ENCODE assay signal across 8 mouse cellular contexts in the genomic region with DNA sequence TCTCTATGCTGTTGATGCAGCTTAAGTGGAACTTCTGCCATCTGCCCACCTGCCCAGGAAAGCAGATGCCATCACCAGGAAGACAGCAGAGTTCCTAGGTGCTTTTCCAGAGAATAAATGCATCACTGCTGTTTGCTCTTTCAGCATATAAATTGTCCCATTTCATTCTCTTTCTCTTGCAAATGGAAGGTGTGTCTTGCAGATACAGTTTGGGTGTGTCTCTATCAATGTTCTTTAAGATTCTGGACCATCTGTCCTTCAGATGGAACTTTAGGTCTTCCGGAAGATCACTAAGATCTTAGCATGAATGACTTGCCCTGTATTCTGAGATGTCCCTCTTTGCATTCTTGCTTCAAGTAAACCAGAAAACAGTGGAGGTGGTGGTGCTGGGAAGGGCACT. TPM values are rescaled to one million over a fixed set of nuclear protein-coding genes. Genes with fewer than 3 reads are reported as not detected.
DNase-seq lines count a peak whose midpoint lies in the region; ATAC-seq and TF ChIP-seq lines count a peak whose summit lies in the region.

No protein-coding gene starts in this region.

- intact Hi-C loops in heart, adult 2 months (cut with DNase I): loop anchor here (2.0 to 10.0 kb wide), 3 partner anchors 78 to 414 kb away; no protein-coding TSS in a partner anchor

- TF ChIP-seq POLR2A in heart, adult 2 months (IDR thresholded peaks at IDR 0.05; ENCODE audit: insufficient read depth, low read depth, low read length): no peak

- H3K4me2 ChIP-seq in heart, embryonic 11.5 days: peak overlapping the region; percentile 79
- peak overlapping the region; percentile 60 for H3K4me2 ChIP-seq in hindbrain, embryonic 14.5 days (replicated peaks)
- H3K4me2 ChIP-seq in midbrain, embryonic 11.5 days: peak overlapping the region; percentile 82

- H3K4me3 ChIP-seq in heart, embryonic 11.5 days (ENCODE audit: low read depth, low read length): no peak overlapping the region
- no peak overlapping the region; the same call in 1 of the 2 replicates for H3K4me3 ChIP-seq in heart, adult 2 months
- H3K4me3 ChIP-seq in hindbrain, embryonic 14.5 days (replicated peaks; ENCODE audit: low read length): peak overlapping the region; percentile 80
- H3K4me3 ChIP-seq in midbrain, embryonic 11.5 days (ENCODE audit: low read depth, low read length): no peak overlapping the region

- no peaks in the 10 kb centered on the region for H3K79me2 ChIP-seq in heart, adult 2 months (replicated peaks; ENCODE audit: control insufficient read depth, insufficient read depth, low read length)

- no peaks in the 10 kb centered on the region for H3K9me3 ChIP-seq in heart, embryonic 11.5 days (replicated peaks; ENCODE audit: control insufficient read depth, low read length)
- H3K9me3 ChIP-seq in hindbrain, embryonic 14.5 days (ENCODE audit: control insufficient read depth, low read length): no peaks in the 10 kb centered on the region
- H3K9me3 ChIP-seq in midbrain, embryonic 11.5 days (ENCODE audit: control insufficient read depth, low read length): no peaks in the 10 kb centered on the region

- H3K27me3 ChIP-seq in heart, embryonic 11.5 days (ENCODE audit: control insufficient read depth, insufficient read depth, low read length): no peaks in the 10 kb centered on the region
- no peaks in the 10 kb centered on the region for H3K27me3 ChIP-seq in heart, adult 2 months (ENCODE audit: control insufficient read depth, insufficient read depth, low read length)
- no peaks in the 10 kb centered on the region for H3K27me3 ChIP-seq in hindbrain, embryonic 14.5 days (ENCODE audit: control insufficient read depth, insufficient read depth, low read length)
- no peaks in the 10 kb centered on the region; the same call in 1 of the 2 replicates for H3K27me3 ChIP-seq in midbrain, embryonic 11.5 days (ENCODE audit: control insufficient read depth, insufficient read depth, low read length)

- no peak overlapping the region for H3K9ac ChIP-seq in heart, embryonic 11.5 days (ENCODE audit: low read depth, low read length)
- no peak overlapping the region for H3K9ac ChIP-seq in heart, adult 2 months (ENCODE audit: low read depth, low read length)
- H3K9ac ChIP-seq in hindbrain, embryonic 14.5 days: no peak overlapping the region
- no peak overlapping the region for H3K9ac ChIP-seq in midbrain, embryonic 11.5 days (ENCODE audit: low read length)

- TF ChIP-seq EP300 in heart, adult 2 months (IDR thresholded peaks at IDR 0.05; ENCODE audit: insufficient read depth, low read depth, low read length): no peak

- no peak for TF ChIP-seq CTCF in heart, adult 2 months (IDR thresholded peaks at IDR 0.05)

- H3K36me3 ChIP-seq in heart, embryonic 11.5 days (ENCODE audit: control insufficient read depth, insufficient read depth, low read length): no peaks in the 10 kb centered on the region
- no peaks in the 10 kb centered on the region; the same call in 1 of the 2 replicates for H3K36me3 ChIP-seq in heart, adult 2 months (ENCODE audit: control insufficient read depth, insufficient read depth, low read length)
- no peaks in the 10 kb centered on the region for H3K36me3 ChIP-seq in hindbrain, embryonic 14.5 days (replicated peaks; ENCODE audit: control insufficient read depth, insufficient read depth)
- no peaks in the 10 kb centered on the region for H3K36me3 ChIP-seq in midbrain, embryonic 11.5 days (ENCODE audit: control insufficient read depth, insufficient read depth, low read length)

- H3K4me1 ChIP-seq in heart, embryonic 11.5 days (ENCODE audit: control insufficient read depth, insufficient read depth, low read length): no peaks in the 10 kb centered on the region
- H3K4me1 ChIP-seq in heart, adult 2 months (ENCODE audit: control insufficient read depth, insufficient read depth, low read length): no peaks in the 10 kb centered on the region; the same call in 1 of the 2 replicates
- no peaks in the 10 kb centered on the region for H3K4me1 ChIP-seq in hindbrain, embryonic 14.5 days (replicated peaks; ENCODE audit: control insufficient read depth, insufficient read depth, low read length)
- H3K4me1 ChIP-seq in midbrain, embryonic 11.5 days (ENCODE audit: control insufficient read depth, insufficient read depth, low read length): peaks cover 4% of the 10 kb centered on the region; the same call in 1 of the 2 replicates

- WGBS in heart, embryonic 11.5 days (ENCODE audit: insufficient replicate concordance): 28% methylated on average over 1 of the region's 1 CpGs
- 87% methylated on average over 1 of the region's 1 CpGs for WGBS in heart, adult 2 months
- WGBS in hindbrain, embryonic 14.5 days: 65% methylated on average over 1 of the region's 1 CpGs
- 53% methylated on average over 1 of the region's 1 CpGs for WGBS in midbrain, embryonic 11.5 days

- no peak for ATAC-seq in heart, embryonic 11.5 days (replicated peaks; ENCODE audit: insufficient number of reproducible peaks, low FRiP score, low TSS enrichment)
- no peak for ATAC-seq in hindbrain, embryonic 14.5 days (ENCODE audit: low FRiP score)
- ATAC-seq in midbrain, embryonic 11.5 days (ENCODE audit: low FRiP score): no peak

- no peak for DNase-seq in heart, adult 2 months
- DNase-seq in ZHBTc4 (ENCODE audit: low read depth, low spot score): peak; percentile 88
- DNase-seq in hindbrain, embryonic 14.5 days (ENCODE audit: low spot score): no peak
- no peak for DNase-seq in midbrain, embryonic 11.5 days (ENCODE audit: low spot score, missing footprints)
- no peak for DNase-seq in embryo, embryonic 11 days
- no peak for DNase-seq in adrenal gland, postnatal 4 days (ENCODE audit: low spot score in 2 of 2)
- no peak for DNase-seq in cerebellum, adult 11 months

- H3K27ac ChIP-seq in heart, embryonic 11.5 days (ENCODE audit: low read depth, low read length): no peak overlapping the region
- no peak overlapping the region; the same call in 1 of the 2 replicates for H3K27ac ChIP-seq in heart, adult 2 months
- H3K27ac ChIP-seq in hindbrain, embryonic 14.5 days: no peak overlapping the region
- H3K27ac ChIP-seq in midbrain, embryonic 11.5 days (ENCODE audit: low read depth, low read length): no peak overlapping the region

RNA-seq across cellular contexts. Expression of gene Vegfc, which starts 1.1 kb away (rescaled TPM):
- 13.7 and 14.9 TPM in 2 replicates for polyA plus RNA-seq in heart, embryonic 11.5 days (2014; fragmentation: Nextera tagmentation; extraction: Ambion mirVana)
- 1 to 10 TPM; 5.1 to 6.8 TPM for total RNA-seq in heart, adult 2 months (2021)
- 2.7 and 4.8 TPM in 2 replicates for polyA plus RNA-seq in heart, adult 2 months (2012; rRNA removed)
- polyA plus RNA-seq in hindbrain, embryonic 14.5 days (2014; fragmentation: Nextera tagmentation; extraction: Ambion mirVana): 5.2 and 6.0 TPM in 2 replicates
- 4.1 and 5.8 TPM in 2 replicates for polyA plus RNA-seq in midbrain, embryonic 11.5 days (2014; fragmentation: Nextera tagmentation; extraction: Ambion mirVana)
- 10 to 100 TPM in 1 of 2 experiments, 1 to 10 TPM in 1; 9.5 to 10.8 TPM for total RNA-seq in adrenal gland, postnatal 4 days (2021)
